Mouse (Mus musculus) brain, embryonic 14.5 days (tissue): Measurements from ENCODE around the gene Cdc42ep3.

Experiments
- CTCF ChIP-seq: fragments of 200-500 bp; IDR thresholded peaks from 2 replicates; pipeline ENCODE4 v1.5.1; 2012; ENCODE audit warnings: inconsistent platforms, mild to moderate bottlenecking, moderate library complexity, borderline replicate concordance; ENCODE audit not compliant: insufficient read depth, insufficient read length; ENCODE audit errors: extremely low read depth
- POLR2A ChIP-seq: fragments of 200-500 bp; IDR thresholded peaks from 2 replicates; pipeline ENCODE4 v1.6.1; 2012; ENCODE audit warnings: mild to moderate bottlenecking, inconsistent platforms, borderline replicate concordance; ENCODE audit not compliant: poor library complexity, insufficient read depth, insufficient read length, severe bottlenecking; ENCODE audit errors: extremely low read depth

- TF ChIP-seq CTCF (no peak), POLR2A (no peak)
Measured at GRCm38 (mm10) chr17:79349371-79349770, 5.5 kb downstream of the Cdc42ep3 start.
